Mouse (Mus musculus) lung, postnatal 0 days (tissue): Measurements from ENCODE around the gene a.

ENCODE experiments used
- CTCF ChIP-seq: IDR thresholded peaks from 2 replicates; pipeline ENCODE4 v1.5.1; 2016; ENCODE audit warnings: antibody characterized with exemption, mild to moderate bottlenecking
- EP300 ChIP-seq: IDR thresholded peaks from 2 replicates; pipeline ENCODE4 v1.6.1; 2016; ENCODE audit warnings: antibody characterized with exemption, mild to moderate bottlenecking, control low read depth

DNA sequence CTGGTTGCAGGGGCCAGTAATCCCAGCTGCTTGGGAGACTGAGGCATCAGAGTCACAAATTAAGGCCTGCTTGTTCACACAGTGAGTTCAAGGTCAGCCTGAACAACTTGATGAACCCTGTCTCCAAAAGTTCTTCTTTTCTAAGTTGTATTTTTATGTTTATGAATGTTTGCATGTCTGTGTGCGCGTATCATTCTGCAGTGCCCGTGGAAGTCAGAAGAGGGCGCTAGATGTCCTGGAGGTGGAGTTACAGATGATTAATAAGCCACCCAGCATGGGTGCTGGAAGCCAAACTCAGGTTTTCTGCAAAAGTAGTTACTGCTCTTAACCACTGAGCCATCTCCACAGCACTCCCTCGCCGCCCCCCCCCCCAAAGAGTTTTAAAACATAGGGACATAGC is 118.6 kb downstream of the a start:
- TF ChIP-seq EP300 (no peak), CTCF (peak; percentile 32; the same call in 1 of the 2 replicates)
